Mouse (Mus musculus) right cerebral cortex, postnatal 36 days (tissue): Measurements from ENCODE around the gene Gm38392.
A peak's percentile ranks its signal among the peaks of the same experiment; 100 is the strongest.

Experiments
- DNase-seq, 2 experiments: peaks; one replicate each; pipeline ENCODE4 v3.0.0; 2022; ENCODE audit warnings: low spot score in 2 of 2, mixed read lengths in 1 of 2

Gm38392 gene

GRCm38 (mm10) chr3:88235616-88236015 is 51.4 kb downstream of the Gm38392 start:
- DNase-seq = no peak

- DNase-seq = no peak
Observed at GRCm38 (mm10) chr3:88235216-88235615, 51.8 kb downstream of the Gm38392 start.

DNA sequence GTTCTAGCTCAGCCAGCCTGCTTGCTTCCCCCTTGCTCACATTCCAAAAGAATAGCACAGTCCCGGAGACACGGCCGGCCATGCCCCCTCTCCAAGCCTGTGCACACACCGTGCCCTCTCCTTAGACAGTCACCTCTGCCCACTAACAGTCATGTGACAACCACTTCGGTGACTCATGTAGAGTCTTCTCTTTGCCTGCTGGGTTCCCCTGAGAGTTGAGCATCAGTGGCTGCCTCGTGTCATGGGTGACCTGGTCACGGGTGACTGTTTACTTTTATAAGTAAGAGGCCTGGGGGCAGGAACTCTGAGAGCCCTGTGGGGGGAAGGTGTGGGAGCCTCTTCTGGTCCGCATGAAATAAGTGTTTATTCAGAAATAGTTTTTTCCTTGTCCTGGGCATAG is 53.0 kb downstream of the Gm38392 start:
- no peak for DNase-seq

GRCm38 (mm10) chr3:88232851-88233649 is 54.0 kb downstream of the Gm38392 start:
- no peak for DNase-seq

- peak; percentile 73 to 75 for DNase-seq
Observed at GRCm38 (mm10) chr3:88232301-88232702, 54.7 kb downstream of the Gm38392 start.

DNA sequence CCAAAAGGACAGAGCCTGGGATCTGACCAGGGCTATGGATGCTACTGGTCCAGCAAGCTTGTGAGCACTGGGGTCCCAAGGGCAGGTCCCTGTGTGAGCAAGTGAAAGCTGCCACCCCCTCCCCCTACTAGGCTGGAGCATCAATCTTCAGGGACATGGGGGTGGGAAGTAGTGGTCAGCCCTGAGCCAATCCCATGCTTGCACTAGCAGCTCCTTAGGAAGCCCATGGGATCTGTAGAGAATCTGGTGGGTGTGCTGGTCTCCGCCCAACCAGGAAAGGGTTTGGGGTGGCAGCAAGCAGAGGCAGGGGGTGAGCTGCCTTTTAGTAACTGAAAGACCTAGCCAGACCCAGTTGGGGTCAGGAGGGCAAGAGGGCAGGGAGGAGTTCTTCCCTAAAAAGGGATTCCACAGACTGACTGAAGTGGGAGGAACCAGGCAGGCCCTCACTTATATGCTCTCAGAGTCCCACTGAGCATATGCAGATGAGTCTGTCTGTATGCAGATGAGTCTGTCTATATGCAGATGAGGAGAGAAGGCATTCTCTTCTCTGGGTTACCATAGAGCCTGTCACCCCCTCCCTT is 55.9 kb downstream of the Gm38392 start:
- DNase-seq = no peak

GRCm38 (mm10) chr3:88230262-88231047 is 56.6 kb downstream of the Gm38392 start:
- DNase-seq = no peak

GRCm38 (mm10) chr3:88229526-88229925 is 57.5 kb downstream of the Gm38392 start:
- DNase-seq = no peak

- DNase-seq = no peak
Observed at GRCm38 (mm10) chr3:88228906-88229305, 58.1 kb downstream of the Gm38392 start.

- no peak for DNase-seq
Observed at GRCm38 (mm10) chr3:88227976-88228375, 59.0 kb downstream of the Gm38392 start.

DNA sequence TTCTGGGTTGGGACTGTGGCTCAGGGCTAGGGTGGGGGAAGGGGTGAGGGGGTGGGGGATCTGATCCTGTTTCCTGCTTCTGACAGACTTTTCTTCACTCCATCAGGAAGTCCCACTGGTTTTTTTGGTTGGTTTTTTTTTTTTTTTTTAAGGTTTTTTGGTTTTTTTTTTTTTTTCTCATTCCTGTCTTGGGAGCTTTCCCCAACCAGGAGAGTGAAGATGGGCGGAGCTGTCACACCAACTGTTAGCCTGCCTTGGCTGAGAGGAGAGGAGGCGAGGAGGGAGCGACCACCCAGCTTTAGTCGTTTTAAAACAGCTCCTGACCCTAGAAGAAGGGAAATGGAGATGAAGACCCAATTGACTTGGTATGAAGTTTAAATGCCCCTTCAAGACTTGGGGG is 59.8 kb downstream of the Gm38392 start:
- DNase-seq = no peak

- DNase-seq = peak in 1 of 2 experiments; percentile 69
Observed at GRCm38 (mm10) chr3:88226101-88226845, 60.7 kb downstream of the Gm38392 start.

- DNase-seq = no peak
Observed at GRCm38 (mm10) chr3:88224929-88225328, 62.1 kb downstream of the Gm38392 start.

DNA sequence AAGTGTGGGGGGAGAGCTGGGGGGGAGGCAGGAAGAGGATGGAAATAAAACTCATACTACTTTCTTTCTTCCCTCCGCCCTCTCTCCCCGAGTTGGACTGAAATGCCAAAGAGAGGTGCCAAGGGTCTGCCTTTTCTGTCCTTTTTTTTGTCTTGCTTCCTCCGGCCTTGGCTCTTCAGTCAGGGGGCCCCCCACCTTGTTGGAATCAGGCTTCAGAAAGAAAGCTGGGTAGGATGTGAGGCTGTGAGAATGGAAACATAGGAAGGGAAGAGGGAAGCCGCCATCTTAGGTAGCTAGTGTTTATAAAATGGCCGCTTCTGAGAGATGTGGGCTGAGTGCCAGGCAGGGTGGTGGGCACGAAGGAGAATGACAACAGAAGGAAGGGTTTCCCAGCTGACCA is 64.6 kb downstream of the Gm38392 start:
- DNase-seq = peak in 1 of 2 experiments; percentile 72

- peak; percentile 80 to 90 for DNase-seq
Observed at GRCm38 (mm10) chr3:88221519-88222390, 65.3 kb downstream of the Gm38392 start.

DNA sequence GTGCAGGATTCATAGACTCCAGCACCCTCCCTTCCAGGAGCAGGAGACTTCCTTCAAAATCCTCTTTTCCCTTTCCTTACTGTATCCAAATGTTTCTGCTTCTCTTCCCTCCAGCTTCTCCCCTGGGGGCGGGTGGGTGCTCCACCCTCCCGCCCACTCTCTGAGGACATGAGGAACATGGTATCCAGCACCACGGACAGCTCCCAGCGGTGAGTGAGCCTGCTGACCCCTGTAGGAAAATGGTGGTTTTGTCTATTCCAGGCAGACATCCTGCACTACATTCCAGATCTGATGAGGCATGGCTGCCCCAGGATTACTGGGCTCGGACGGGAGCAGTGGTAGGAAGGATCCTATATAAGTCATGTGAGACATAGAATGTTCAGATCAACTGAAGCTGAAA is 66.2 kb downstream of the Gm38392 start:
- no peak for DNase-seq

- no peak for DNase-seq
Observed at GRCm38 (mm10) chr3:88219940-88220339, 67.1 kb downstream of the Gm38392 start.

DNA sequence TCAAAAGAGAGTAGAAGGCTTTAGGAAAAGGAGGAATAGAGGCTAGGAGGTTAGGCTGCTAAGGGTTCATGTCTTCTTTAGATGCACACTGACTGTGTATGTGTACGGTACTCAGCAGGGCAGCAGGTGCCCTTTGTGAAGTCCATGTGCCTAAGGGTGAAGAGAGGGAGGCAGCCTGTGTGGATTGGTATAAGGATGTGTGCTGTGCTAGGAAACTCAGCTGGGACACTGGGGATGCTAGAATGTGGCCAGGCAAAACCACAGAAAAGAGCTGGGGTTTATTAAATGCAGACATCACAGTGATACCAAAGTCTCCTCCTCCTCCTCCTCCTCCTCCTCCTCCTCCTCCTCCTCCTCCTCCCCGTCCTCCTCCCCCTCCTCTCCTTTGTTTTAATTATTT is 69.3 kb downstream of the Gm38392 start:
- DNase-seq = no peak

- DNase-seq = no peak
Observed at GRCm38 (mm10) chr3:88216534-88217326, 70.3 kb downstream of the Gm38392 start.

GRCm38 (mm10) chr3:88216116-88216515 is 70.9 kb downstream of the Gm38392 start:
- DNase-seq = no peak
